Mouse (Mus musculus): ENCODE measurements around the gene Rpl3l.
"Not testable (repeated sequence)": the region's sequence is repeated elsewhere in the genome, so short reads cannot be mapped to it uniquely, and the experiment has no call there.

Gene Rpl3l

DNA sequence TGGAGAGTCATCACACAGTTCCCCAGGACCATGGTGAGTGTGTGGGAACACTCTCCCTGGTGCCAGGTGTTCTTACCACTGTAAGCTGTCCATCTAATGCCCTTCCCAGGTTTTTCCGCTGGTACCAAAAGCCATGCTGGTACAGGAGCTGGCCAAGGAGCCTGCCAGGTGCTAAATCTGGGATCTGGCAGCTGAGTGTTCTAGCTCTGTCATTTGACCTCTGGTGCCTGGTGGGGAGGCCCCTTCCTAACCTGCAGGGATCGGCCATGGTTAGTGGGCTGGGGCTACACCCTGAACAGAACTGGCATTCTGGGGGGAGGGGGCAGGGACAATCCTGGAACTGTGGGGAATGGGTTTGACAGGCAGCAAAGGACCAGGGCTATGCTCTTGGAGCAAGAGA lies at the start of gene Rpl3l:
Rpl3l (plus strand) TSS at position 203 of the 400 bp plus-strand sequence.
- DNase-seq (ENCODE audit: low spot score) = no peak

DNA sequence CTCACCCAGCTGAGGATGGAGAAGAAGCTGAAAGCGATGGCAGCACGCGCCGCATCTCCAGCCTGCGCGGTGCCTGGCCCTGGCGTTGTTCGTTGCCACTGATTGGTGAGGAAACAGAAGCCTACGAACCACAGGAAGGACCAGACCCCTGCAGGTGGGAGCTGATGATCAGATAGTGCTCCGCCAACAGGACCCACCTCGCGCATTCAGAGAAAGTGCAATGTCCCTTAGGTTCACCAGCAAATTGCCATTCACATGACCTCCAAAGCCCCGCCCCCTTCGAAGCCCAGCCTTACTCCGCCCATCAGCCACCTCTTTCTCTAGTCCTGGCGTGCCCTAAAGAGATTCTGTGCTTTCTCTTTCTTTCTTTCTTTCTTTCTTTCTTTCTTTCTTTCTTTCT lies 41.1 kb upstream of the Rpl3l start:
- DNase-seq (ENCODE audit: low spot score) = no peak

DNA sequence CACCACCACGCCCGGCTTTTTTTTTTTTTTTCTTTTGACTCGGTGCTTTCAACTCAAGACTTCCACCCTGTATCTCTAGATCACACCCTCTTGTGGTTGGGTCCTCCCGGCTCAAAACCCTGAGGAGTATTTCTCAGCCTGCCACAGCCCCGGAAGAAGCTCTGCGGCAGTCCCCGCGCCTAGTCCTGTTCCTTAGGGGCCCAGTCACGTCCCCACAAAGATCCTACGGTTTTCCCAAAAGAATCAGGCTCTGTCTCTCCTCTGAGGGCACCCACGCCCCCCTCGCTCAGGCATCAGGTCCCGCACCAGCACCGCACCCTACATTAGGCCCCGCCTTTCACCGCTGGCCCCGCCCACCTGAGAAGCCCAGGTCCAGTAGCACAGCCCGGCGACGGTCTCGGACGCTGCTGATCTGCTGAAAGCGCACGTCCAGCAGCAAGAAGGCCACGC lies 40.4 kb upstream of the Rpl3l start:
- no peak for DNase-seq (ENCODE audit: low spot score)

DNA sequence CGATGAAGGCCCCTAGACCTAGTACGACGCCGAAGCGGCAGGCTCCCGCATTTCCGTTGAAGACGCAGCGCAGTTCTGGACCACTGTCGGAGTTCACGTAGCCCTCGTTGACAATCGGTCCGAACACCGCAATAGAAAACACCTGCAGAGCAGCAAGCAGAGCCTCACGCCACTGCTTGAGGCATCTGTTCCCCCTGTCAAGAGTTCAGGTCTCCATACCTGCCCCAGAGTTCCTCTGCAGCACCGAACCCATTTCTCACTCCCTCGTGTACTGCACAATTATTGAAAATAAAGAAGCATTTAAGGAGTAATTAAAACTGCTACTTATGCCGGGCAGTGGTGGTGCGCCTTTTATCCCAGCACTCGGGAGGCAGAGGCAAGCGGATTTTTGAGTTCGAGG lies 40.0 kb upstream of the Rpl3l start:
- no peak for DNase-seq (ENCODE audit: low spot score)

DNA sequence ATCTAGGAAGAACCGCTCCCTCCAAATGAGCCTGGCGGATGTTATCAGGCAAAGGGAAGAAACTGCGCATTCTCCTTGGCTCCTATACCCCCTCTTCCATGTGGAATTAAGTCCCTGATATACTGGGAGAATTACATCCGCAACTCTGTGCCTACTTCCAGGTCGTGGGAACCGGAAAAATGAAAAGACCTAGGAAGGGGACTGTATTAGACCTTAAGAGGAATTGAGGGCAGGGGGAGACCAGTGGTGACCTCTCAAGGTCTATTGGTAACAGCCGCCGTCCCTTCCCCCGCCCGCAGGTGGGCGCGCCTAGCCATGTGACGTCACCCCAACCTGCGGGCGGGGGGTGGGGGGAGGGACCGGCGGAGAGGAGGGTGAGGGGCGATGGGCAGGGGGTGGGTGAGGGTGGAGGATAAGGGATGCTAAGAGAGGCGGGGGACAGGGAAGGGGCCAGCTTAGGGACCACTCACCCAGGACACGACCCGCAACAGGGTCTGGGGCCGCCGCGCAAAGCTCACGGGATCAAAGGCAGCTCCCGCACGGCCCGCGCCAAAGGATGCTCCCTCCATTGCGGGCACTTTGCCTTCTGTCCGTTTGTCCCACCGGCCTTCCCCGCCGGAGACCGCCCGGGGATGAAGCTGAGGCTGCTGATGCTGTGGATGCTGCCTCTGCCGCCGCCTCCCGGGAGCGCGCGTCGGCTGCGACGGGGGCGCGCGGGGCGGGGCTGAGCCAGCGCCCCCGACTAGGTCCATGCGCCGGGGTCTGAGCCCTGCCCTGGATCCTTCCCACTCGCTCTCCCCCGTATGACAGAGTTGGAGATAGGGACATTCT lies 38.2 kb upstream of the Rpl3l start, which contains the start of gene Syngr3:
Syngr3 (minus strand) TSS at position 705 of the 831 bp plus-strand sequence.
- DNase-seq (ENCODE audit: low spot score) = no peak

DNA sequence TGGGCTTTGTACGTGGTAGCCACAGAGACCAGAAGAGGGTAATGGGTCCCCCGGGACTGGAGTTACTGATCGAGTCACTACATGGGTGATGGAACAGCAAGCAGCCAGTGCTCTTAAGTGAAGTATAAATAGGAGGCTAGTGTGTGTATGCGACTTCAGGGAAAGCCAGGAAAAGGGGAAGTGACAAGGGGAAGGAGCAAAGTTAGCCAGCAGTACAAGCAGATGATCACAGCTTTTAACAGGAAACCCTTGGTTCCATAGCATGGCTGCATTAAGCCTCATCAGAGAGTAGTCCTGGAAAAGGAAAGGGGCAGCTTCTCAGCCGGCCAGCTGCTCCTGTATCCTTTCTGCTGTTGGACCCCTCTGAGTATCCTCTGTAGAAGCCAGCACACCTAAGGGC lies 35.2 kb upstream of the Rpl3l start:
- DNase-seq (ENCODE audit: low spot score) = no peak

DNA sequence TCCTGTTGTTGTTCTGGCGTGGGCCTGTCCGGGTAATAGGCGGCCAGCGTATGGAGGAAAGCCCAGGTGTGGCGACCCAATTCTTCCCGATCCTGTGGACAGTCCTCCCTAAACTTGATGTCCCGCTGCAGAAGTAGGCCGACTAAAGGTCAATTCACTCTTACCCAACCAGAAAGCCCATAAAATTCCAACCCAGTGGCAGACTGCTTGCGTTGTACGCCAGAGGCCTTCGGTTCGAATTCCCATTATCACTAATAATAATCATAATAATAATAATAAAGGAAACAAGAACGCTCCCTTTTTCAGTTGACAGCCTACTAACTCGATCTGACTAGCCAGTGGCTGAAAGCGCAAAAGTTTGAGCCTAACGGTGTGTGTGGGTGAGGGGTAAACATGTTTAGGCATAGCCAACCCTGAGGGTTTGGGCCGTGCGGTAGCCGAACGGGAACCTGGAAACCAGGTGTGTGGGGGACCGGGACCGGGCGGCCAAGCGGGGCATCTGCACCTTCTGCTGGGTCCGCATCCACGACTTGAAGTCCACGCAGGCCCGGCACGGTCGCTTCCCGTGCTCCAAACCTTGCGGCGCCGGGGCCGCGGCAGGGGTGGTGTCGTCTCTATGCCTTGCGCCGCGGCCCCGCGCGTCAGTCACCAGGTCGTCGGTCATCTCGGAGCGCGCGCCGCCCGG lies 32.2 kb upstream of the Rpl3l start:
- DNase-seq (ENCODE audit: low spot score) = no peak

DNA sequence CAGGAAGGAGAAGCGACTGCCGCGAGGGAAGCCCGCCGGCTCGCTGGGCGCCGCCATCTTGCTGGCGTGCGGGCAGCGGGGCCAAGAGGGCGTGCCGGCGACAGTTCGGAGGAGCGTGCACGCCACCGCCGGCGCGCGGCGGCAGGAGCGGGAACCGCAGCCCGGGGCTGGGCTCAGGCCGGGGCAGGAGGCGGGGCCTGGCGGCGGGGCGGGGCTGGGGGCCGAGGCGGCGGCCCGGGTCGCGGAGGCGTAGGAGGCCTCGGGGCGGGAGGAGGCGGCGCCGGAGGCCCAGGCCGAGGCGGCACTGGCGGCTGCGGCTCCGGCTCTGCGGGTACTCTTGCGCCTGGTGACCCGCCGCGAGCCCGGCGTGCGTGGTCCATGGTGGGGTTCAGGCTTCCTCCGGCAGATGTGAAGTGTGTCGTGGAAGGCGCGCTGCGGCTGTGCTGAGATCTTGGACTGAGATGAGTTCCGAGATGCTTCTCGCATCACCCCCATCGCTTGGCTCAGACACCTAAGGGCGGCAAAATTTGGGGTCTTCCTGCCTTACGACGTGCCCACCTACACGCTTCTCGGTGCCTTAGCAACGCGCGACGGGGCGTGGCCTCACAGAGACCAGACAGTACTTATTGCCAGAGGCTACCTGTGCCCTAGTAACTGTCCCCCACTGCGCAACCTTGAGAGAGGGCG lies 31.5 kb upstream of the Rpl3l start, which contains the start of the genes Gfer and Noxo1:
Gfer (minus strand) TSS at position 146 of the 687 bp plus-strand sequence.
Noxo1 (plus strand) TSS at position 224 of the 687 bp plus-strand sequence.
- peak; percentile 44 for DNase-seq (ENCODE audit: low spot score)

DNA sequence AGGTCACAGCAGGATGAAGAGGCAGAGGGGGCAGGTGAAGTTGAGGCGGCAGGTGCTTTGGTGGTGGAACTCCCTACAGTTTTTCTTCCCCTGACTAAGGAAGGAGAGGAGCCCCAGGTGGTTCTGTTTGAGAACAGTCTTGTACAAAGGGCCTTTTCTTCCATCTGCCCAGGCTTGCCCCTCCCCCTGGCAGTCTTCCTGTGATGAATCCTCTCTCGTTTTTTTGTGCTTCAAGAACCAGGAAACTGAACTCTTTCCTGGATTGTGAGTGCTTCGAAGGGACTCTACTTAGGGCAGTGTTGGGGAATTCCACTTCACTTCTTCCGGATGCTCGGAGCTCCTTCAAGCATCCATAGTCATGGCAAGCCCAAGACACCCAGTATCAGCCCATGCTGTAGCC lies 29.6 kb upstream of the Rpl3l start:
- no peak for DNase-seq (ENCODE audit: low spot score)

DNA sequence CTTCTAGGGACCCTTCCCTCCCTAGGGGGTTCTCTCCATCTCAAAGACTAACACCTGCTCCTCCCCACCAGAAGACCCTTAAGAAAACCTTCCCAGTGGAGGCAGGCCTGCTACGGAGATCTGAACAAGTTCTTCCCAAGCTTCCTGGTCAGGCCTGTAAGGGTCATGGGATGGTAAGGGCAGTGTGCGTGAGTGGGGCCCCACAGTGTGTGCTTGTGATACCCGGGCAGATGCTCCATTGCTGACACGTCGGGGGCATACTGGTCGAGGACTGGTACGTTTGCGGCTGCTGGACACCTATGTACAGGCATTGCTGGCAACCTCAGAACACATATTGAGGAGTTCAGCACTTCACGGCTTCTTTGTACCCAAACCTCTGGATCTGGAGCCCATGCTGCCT lies 28.9 kb upstream of the Rpl3l start:
- no peak for DNase-seq (ENCODE audit: low spot score)

DNA sequence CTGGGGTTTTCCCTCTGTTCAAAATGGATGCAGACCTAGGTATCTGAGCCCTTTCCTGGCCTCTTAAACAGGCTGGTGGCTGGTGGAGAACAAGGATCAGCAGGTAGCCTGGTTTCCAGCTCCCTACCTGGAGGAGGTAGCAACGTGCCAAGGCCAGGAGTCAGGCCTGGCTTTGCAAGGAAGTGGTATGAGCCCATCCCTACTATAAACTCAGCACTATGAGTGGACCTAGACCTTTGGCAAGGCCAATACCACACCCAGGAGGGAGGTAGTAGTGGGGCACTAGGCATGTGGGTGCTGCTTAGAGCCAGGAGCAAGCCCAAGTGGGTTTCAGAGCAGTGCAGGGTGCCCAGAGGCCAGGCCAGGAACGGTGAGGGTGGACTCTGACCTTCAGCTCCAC lies 28.1 kb upstream of the Rpl3l start:
- no peak for DNase-seq (ENCODE audit: low spot score)

DNA sequence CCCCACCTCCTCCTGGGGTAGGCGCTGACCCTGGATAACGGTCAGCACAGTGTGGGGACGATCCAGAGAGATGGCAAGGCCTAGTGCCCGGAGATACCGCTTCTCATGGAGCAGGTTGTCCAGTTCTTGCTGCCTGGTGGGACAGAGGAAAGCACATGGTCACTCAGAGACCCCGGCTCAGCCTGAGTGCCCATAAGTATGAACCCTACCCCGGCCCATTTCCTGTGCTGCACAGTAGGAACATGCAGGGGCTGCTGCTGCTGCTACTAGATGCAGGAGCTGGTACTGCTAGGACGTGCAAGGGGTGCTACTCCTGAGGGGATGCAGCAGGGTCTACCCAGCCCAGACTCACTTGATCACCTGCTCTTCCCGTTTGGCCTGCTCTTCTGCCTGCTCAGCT lies 26.4 kb upstream of the Rpl3l start:
- no peak for DNase-seq (ENCODE audit: low spot score)

DNA sequence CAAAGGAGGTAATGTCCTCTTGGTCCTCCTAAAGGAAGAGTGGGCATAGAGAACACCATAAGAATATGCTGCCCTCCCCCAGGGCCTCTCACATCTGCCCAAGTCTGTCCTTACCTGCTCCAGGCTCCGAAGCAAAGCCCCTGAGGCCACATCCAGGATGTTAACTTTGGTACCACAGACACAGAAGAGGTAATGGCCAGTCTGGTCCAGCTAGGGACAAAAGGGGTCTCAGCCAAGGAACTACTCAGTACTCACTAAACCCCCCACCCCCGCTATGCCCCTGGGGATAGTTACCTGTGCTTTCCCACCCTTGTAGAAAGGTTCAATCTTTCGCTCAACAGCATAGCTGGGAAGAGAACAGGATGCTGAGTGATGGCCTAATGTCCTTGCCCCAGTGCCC lies 21.8 kb upstream of the Rpl3l start:
- no peak for DNase-seq (ENCODE audit: low spot score)

DNA sequence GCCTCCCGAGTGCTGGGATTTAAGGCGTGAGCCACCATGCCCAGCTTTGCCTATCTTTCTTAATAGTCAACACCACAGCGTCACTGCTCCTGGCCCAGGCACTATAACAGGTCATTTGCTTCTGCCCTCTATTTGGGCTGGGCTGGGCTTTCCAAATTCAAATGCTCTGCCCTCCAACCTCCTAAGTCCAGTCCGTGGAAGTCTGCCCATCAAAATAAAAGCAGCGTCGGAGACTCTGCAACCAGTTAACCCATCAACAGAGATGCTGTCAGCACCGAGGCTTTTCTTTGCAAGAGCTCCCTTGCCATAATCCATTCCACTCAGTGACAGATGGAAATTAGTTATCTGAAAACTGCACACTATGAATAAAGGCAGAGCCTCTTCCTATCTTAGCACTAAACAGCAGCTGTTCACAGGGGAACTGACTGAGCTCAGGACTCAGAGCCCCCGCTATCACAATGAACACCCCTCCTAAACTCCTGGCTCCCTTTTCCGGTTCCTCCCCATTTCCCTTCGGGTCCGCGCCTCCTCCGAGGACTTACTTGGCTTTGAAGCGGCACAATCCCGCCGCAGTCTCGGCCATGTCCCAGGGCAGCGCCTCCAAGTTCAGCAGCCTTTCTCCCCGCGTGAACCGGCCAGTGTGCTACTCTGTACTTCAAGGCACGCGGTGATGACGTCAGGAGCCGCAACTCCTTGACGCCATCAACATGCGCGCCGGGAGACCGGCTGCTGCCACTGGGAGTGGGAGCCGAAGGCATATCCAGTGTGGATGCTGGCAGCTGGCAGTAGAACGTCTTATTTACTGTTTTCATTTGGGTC lies 20.4 kb upstream of the Rpl3l start, which contains the start of gene Tbl3:
Tbl3 (minus strand) TSS at position 679 of the 819 bp plus-strand sequence.
- DNase-seq (ENCODE audit: low spot score) = peak; percentile 82

DNA sequence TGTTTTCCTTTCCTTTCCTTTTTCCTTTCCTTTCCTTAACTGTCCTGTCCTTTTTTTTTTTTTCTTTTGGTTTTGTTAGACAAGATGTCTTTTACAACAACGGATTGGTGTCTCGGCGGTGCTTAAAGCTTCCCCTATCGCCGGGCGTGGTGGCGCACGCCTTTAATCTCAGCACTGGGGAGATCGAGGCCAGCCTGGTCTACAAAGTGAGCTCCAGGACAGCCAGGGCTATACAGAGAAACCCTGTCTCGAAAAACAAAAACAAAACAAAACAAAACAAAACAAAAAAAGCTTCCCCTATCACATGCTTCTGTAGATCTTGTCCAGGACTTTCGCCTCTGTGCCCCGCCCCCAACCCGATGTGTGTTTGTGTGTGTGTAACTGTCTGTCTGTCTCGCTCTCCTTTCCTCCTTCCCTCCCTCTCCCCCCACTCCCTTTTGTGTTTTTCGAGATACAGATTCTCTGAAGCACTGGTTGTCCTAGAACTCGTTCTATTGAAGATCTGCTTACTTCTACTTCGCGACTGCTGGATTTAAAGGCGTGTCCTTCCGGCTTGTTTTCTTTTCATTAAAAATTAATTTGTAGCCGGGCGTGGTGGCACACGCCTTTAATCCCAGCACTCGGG lies 19.7 kb upstream of the Rpl3l start:
- no peak for DNase-seq (ENCODE audit: low spot score)

DNA sequence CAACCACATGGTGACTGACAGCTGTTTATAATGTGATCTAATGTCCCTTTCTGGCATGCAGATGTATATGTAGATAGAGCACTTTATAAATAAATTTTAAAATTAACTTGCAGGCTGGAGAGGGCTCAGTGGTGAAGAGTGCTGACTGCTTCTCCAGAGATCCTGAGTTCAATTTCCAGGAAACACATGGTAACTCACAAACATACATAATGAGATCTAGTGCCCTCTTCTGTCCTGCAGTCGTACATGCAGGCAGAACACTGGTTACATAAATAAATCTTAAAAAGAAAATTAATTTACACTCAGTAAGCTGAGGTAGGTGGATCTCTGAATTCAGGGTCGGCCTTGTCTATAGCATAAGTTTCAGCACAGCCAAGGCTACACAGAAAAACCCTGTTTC lies 19.0 kb upstream of the Rpl3l start:
- no peak for DNase-seq (ENCODE audit: low spot score)

DNA sequence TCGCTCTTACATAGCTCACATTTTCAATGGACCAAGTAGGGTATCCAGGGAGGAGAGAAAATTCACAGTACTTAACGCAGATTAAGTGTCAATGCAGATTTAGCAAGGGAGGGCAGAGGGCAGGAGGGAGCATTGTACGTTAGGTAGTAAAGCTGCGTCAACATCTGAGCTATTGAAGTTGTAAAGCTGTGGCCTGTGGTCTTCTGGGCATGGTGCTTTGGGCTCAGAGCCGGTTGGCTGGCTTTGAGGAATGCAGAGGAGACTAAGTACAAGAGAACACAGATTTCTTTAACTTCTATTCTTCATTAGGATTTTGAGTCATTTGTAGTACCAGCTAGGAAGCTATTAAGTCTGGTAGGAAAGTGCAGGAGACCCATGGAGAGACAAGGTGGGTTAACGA lies 12.1 kb upstream of the Rpl3l start:
- no peak for DNase-seq (ENCODE audit: low spot score)

DNA sequence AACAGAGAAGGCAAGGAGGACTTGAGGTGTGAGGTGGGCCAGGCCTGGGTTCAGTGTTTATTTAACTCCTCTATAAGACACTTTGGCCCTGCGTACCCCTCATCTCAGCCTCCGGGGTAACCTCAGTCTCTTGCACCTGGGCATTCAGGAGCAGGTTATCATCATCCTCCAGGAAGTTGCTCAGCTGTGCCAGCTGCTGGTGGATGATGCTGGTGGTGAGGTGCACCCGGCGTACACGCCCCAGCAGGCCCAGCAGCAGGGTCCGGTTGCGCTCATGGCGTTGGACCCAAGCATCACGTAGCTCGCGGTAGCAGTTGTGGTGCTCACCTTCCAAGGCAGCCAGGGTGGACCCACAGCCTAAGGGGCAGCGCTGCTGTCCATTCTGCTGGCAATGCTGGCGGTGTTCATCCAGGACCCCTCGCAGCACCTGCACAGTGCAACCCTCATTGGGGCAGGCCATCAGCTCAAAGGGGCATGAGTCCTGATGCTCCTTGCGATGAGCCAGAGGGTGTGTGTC lies 11.4 kb upstream of the Rpl3l start:
- no peak for DNase-seq (ENCODE audit: low spot score)

DNA sequence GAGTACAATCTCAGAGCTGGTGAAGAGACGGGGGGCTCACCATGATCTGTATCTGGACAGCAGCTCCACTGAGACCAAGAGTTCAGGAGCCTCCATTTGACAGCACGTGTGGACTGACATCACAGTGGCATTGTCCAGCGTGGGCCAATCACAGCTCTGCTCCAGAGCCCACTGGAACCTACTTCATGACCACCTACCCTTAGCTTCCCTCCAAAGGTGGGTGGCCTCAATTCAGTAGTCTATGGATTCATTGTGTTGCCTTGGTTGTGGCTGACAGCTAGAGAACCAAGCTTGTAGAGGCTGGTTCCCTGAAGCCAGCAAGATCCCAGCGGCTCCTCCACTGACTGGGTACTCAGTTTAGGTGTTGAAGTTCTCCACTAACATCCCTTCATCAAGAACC lies 9.7 kb upstream of the Rpl3l start, which contains the start of the genes Rnf151 and Rps2:
Rnf151 (minus strand) TSS at position 121 of the 400 bp plus-strand sequence.
Rps2 (plus strand) TSS at position 174 of the 400 bp plus-strand sequence.
- DNase-seq (ENCODE audit: low spot score) = no peak

DNA sequence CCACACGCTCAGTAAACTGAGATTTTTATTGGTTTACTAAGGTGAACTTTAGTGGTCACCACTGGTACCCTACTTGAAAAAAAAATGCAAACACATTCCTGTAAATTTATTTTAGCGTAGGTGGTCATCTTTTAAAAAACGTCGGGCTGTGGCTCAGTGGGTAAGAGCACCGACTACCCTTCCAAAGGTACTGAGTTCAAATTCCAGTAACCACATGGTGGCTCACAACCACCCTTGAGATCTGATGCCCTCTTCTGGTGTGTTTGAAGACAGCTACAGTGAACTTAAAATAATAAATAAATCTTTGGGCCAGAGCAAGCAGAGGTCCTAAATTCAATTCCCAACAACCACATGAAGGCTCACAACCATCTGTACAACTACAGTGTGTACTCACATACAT lies 8.7 kb upstream of the Rpl3l start:
- DNase-seq (ENCODE audit: low spot score) = not testable (repeated sequence)
